Mouse (Mus musculus): ENCODE data around the gene Il2. TPM values are rescaled to one million over a fixed set of nuclear protein-coding genes. Genes with fewer than 3 reads are reported as not detected.

Gene Il2
- not detected for total RNA-seq (2021)
- long read RNA-seq, result 0 reads

- DNase-seq (ENCODE audit: low spot score in 2 of 2), result no peak
These were observed at the start of gene Il2 for GRCm38 (mm10) chr3:37125655-37126054. Il2 (minus strand) TSS chr3:37125959.

- DNase-seq (ENCODE audit: low spot score in 2 of 2), result no peak
These were observed 49.2 kb upstream of the Il2 start for GRCm38 (mm10) chr3:37174711-37175572.

GRCm38 (mm10) chr3:37173285-37173684 lies 47.5 kb upstream of the Il2 start:
- DNase-seq (ENCODE audit: low spot score in 2 of 2), result no peak

GRCm38 (mm10) chr3:37169283-37169682 lies 43.5 kb upstream of the Il2 start:
- DNase-seq (ENCODE audit: low spot score in 2 of 2), result no peak

DNA sequence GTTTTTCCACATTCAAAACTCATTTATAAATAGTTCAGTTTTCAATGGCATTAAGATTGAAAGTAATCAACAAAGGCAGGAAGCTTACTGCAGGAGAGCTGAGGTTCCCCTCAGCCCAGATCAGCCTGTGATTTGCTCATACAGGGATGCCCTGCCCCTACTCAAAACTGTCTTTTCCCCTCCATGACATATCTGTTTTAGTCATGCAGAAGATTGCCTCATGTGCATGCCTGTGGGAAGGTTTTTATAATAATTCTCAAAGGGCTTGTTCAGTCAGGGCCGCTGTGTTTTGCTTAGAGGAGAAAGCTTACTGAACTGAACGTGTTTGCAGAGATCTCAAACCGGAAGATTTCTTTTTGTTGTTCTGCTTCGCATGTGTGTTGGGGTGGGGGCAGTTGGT lies 35.3 kb upstream of the Il2 start:
- no peak for DNase-seq (ENCODE audit: low spot score in 2 of 2)

- DNase-seq (ENCODE audit: low spot score in 2 of 2), result no peak
These were observed 32.5 kb upstream of the Il2 start for GRCm38 (mm10) chr3:37158246-37158645.

DNA sequence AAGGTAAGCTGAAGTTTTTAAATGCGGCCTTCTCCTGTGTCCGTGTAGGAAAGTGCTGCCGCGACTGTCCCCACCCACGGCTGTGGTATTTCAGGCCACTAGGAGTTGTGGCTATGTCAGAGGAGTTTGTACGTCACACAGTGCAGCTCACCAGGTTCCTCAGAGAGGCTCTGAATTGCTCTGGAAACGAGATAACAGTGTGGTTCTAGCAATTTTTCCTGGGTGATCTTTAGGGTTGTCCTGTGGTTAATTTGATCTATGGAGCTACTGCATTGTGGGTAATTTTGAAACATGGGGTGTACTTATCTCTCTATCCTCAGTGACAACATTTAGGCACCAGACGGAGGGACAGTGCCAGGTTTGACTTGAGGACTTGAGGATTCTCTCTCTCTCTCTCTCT lies 31.3 kb upstream of the Il2 start:
- no peak for DNase-seq (ENCODE audit: low spot score in 2 of 2)

- no peak for DNase-seq (ENCODE audit: low spot score in 2 of 2)
These were observed 28.6 kb upstream of the Il2 start for GRCm38 (mm10) chr3:37154396-37154795.

DNA sequence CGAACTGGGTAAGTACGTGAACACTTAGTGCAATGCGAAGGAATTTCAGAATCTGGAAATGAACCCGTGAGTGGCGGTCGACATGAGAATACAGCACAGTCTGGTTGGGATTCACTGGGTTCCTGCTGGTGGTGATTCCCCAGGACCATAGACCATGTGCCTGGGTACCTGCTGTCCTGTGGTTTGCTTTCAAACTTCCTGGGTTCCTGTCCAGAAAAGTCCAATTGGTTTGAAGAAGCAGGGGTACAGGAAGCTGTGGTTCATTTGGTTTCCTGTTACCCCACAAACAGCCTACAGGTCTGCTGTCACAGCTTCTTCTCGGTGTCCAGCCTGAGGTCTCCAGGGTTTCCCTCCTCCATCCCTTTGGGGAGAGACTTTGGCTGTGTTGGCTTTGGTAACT lies 27.2 kb upstream of the Il2 start:
- no peak for DNase-seq (ENCODE audit: low spot score in 2 of 2)

GRCm38 (mm10) chr3:37152274-37152673 lies 26.5 kb upstream of the Il2 start:
- no peak for DNase-seq (ENCODE audit: low spot score in 2 of 2)

- no peak for DNase-seq (ENCODE audit: low spot score in 2 of 2)
These were observed 21.1 kb upstream of the Il2 start for GRCm38 (mm10) chr3:37146810-37147209.

DNA sequence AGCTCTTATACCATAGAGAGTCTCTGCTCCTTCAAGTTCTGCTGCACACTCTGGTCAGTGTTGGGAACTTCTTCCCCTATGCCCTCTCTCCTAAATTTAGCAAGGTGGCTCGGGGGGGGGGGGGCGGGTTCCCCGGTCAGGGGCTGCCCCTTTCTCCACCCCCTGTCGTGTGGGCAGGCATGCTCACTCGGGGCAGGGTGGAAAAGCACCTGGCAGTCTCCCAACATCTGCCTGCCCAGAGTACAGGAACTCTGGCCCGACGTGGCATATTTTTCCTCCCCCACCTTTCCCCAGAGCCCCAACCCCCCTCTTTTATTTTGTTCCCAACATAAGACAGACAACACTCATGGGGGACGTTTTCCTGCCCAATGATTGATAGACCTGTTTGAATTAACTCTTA lies 20.6 kb upstream of the Il2 start:
- DNase-seq (ENCODE audit: low spot score in 2 of 2), result no peak

DNA sequence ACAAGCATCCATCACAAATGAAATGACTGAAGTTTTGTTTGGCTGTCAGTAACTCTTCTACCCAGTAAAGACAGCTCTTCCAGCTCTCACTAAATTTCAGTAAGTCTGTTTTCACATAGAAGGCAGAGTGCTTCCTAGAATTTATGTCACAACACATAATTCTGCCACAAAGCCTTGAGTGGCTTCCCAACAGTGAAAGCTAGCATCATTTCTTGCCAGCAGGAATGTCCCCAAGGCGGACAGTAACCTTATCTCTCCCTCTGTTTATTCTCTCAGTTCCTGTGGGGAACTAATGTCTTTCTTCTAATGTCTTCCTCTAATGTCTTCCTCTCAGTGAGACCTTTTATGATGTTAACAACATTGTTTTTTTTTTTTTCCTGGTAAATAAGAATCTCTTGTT lies 19.2 kb upstream of the Il2 start:
- no peak for DNase-seq (ENCODE audit: low spot score in 2 of 2)

- DNase-seq (ENCODE audit: low spot score in 2 of 2), result no peak
These were observed 16.1 kb upstream of the Il2 start for GRCm38 (mm10) chr3:37141827-37142226.

DNA sequence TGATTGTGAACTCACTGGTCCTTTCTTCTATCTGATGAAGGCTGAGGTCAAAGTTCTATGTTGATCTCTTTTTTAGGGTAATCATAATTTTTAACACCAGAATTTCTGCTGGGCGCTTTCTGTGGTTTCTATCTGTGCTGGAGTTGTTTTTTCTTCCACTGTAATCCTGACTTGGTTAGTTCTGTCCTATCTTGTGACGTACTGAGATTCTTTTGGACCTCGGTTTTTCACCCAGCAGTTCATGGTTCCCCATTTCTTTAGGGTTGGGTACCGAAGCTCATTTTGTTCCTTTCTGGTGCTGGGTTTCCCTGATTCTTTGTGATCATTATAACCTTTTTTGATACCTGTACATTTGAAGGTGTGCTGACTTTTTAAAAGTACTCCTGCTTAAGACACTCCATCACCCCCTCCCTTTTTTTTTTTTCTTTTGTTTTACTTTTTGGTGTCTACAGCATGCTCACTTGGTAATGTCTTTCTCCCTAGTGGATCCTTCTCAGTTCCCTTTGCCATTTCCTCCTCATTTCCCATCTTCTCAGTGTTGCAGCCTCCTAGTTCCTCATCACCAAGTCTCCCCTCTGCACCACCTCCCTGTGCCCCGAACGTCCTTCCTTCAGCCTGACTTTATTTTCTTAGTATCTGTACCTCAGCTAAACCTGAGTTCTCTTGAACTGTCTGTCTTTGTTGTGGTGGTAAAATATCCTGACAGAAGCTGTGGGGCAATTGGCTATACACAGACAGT lies 14.6 kb upstream of the Il2 start:
- no peak for DNase-seq (ENCODE audit: low spot score in 2 of 2)

GRCm38 (mm10) chr3:37139192-37139591 lies 13.4 kb upstream of the Il2 start:
- DNase-seq (ENCODE audit: low spot score in 2 of 2), result no peak

- DNase-seq (ENCODE audit: low spot score in 2 of 2), result no peak
These were observed 11.5 kb upstream of the Il2 start for GRCm38 (mm10) chr3:37137231-37137630.

- DNase-seq (ENCODE audit: low spot score in 2 of 2), result no peak
These were observed 3.3 kb upstream of the Il2 start for GRCm38 (mm10) chr3:37129063-37129462.

DNA sequence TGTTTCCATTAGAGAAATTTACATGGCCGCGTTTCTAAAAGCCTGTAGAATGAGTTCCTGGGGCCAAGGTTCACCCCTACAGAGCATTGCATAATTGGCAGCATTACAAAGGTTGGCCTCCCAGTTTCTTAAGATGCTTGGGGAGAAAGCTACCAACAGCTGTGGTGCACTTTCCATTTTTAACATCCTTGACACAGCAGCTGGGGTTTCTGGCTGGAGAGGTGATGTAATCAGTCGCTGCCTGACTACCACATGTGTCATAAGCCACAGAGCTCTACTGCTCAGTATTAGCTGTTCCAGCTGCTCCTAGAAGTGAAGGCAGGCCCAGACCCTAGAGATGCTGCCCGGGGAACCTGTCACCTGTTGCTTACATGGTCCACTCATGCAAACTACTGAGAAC lies 2.5 kb upstream of the Il2 start:
- no peak for DNase-seq (ENCODE audit: low spot score in 2 of 2)

DNA sequence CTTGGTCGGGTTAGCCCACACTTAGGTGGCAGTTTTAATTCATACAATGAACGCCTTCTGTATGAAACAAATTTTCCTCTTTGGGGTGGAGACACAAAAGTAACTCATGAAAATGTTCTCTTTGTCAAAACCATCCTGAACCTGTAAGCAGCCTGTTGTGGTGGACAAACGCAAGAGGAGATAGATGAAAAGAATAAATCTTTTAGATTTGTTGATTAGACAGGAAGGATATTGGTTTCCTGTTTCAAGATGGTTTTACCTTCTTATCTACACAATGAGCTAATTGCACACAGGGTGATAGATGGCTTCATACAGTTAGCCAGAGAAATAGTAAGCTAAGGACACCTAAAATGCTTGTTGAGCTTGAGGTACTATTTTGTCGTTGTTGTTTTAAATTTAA lies 403 bp upstream of the Il2 start:
- no peak for DNase-seq (ENCODE audit: low spot score in 2 of 2)

DNA sequence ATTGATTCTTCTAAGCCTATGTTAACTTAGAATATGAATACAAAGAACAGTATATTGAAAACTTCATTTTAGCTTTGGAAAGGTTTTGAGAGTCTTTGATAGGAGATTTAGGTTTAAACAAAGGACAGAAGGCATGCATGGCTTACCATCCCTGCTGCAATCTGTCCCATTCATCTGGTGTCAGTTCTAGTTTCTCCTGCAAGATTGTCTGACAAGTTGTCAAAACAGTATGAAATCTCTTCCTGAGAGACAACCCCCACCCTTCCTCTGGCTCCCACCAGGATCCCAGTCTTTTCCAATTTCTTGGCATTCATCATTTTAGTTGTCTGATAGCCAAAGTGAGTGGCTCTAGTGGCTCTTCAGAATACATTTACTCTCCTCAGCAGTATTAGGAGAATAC lies 35.0 kb downstream of the Il2 start:
- peak; percentile 12 to 33 for DNase-seq (ENCODE audit: low spot score in 2 of 2)

DNA sequence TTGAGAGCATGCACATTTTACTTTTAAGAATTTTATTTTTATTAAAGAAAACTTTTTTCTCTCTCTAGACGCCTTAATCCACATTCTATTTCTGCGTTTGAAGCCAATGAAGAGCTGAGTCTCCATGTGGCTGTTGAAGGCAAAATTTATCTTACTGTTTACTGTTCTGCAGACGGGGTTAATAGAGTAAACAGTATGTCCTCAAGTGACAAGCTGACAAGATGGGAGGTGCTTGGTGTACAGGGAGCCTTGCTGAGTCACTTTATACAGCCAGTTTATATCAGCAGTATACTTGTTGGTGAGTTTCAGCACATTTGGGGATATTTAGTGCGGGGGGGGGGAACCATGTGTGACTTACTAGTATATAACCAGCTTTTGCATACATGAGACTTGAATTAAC lies 40.9 kb downstream of the Il2 start:
- no peak for DNase-seq (ENCODE audit: low spot score in 2 of 2)

GRCm38 (mm10) chr3:37073211-37073610 lies 52.5 kb downstream of the Il2 start:
- DNase-seq (ENCODE audit: low spot score in 2 of 2), result peak; percentile 34 to 62
